Mouse (Mus musculus) hindbrain, postnatal 0 days (tissue): ENCODE measurements around the gene Ybx3. TPM values are rescaled to one million over a fixed set of nuclear protein-coding genes. Genes with fewer than 3 reads are reported as not detected.
A peak's percentile ranks its signal among the peaks of the same experiment; 100 is the strongest.

Experiments
- ATAC-seq: fragments of 200-750 bp; cut with Nextera tagmentation; 2 replicates; pipeline ENCODE4 v1.8.0; 2017; ENCODE audit warnings: mild to moderate bottlenecking, moderate TSS enrichment, moderate library complexity
- DNase-seq: peaks from one replicate; pipeline ENCODE4 v3.0.0-alpha.2; 2015; ENCODE audit warnings: low spot score
- H3K27ac ChIP-seq: fragments of 300-500 bp; sonication (generic); 2 replicates; pipeline ENCODE4 v1.5.1; 2014; ENCODE audit warnings: mild to moderate bottlenecking
- H3K27me3 ChIP-seq: fragments of 300-500 bp; sonication (generic); 2 replicates; pipeline ENCODE4 v1.6.1; 2014; ENCODE audit warnings: low read length, mixed read lengths; ENCODE audit not compliant: insufficient read depth
- H3K36me3 ChIP-seq: fragments of 300-500 bp; sonication (generic); 2 replicates; pipeline ENCODE4 v1.6.1; 2014; ENCODE audit warnings: low read length, mixed read lengths; ENCODE audit not compliant: insufficient read depth
- H3K4me1 ChIP-seq: fragments of 300-500 bp; sonication (generic); 2 replicates; pipeline ENCODE4 v1.6.1; 2014; ENCODE audit warnings: antibody characterized with exemption, low read length, mixed read lengths; ENCODE audit not compliant: insufficient read depth
- H3K4me2 ChIP-seq: fragments of 300-500 bp; sonication (generic); 2 replicates; pipeline ENCODE4 v1.6.1; 2014; ENCODE audit warnings: low read depth, mild to moderate bottlenecking, low read length, moderate library complexity, mixed read lengths
- H3K4me3 ChIP-seq: fragments of 300-500 bp; sonication (generic); 2 replicates; pipeline ENCODE4 v1.5.1; 2014; ENCODE audit warnings: low read length
- H3K9ac ChIP-seq: fragments of 300-500 bp; sonication (generic); replicated peaks from 2 replicates; pipeline ENCODE4 v1.6.1; 2014; ENCODE audit warnings: mild to moderate bottlenecking, low read length, moderate library complexity, mixed read lengths
- H3K9me3 ChIP-seq: fragments of 300-500 bp; sonication (generic); 2 replicates; pipeline ENCODE4 v1.6.1; 2016; ENCODE audit warnings: low read length, mixed read lengths
- CTCF ChIP-seq: IDR thresholded peaks from 2 replicates; pipeline ENCODE4 v1.5.1; 2016; ENCODE audit warnings: antibody characterized with exemption, control low read depth, low read depth
- WGBS: fragments of 180-500 bp; shearing (Covaris S2); extraction: QIAGEN DNeasy Blood & Tissue Kit; methylation state at CpG from one replicate; pipeline ENCODE4 v1.1.7; 2014; 5-methylcytosine and 5-hydroxymethylcytosine counted together
- polyA plus RNA-seq: library from polyadenylated mRNA; unstranded; fragments of >200 nt; fragmentation: Nextera tagmentation; extraction: Ambion mirVana; gene quantifications from 2 replicates; pipeline ENCODE4 v1.2.1, GENCODE M21; 2015
- total RNA-seq: library from RNA; depleted of rRNA; stranded (reverse); fragments of >200 nt; gene quantifications from 2 replicates; pipeline ENCODE4 v1.2.3, GENCODE M21; 2014; rRNA removed

The Ybx3 gene
- 86.0 and 103 TPM in 2 replicates for total RNA-seq
- 33.4 and 34.6 TPM in 2 replicates for polyA plus RNA-seq

GRCm38 (mm10) chr6:131388040-131389021 is at the start of gene Ybx3:
Gene Ybx3 (minus strand): TSS chr6:131388476.
- H3K27ac ChIP-seq = peak within 1 kb of the TSS; percentile 86
- TF ChIP-seq CTCF = no peak
- no peaks in the 10 kb centered on the region for H3K36me3 ChIP-seq
- DNase-seq (peak; percentile 92), ATAC-seq (peak; percentile 95)
- H3K4me1 ChIP-seq = peaks cover 10% of the 10 kb centered on the region
- H3K4me3 ChIP-seq = peak within 1 kb of the TSS; percentile 93
- WGBS = 1% methylated on average over 69 of the region's 107 CpGs
- no peaks in the 10 kb centered on the region for H3K9me3 ChIP-seq
- peak within 1 kb of the TSS; percentile 88 for H3K9ac ChIP-seq
- peak within 1 kb of the TSS; percentile 66 for H3K4me2 ChIP-seq
- H3K27me3 ChIP-seq = no peaks in the 10 kb centered on the region

- Histone ChIP-seq H3K9ac (no peak overlapping the region), H3K4me1 (no peaks in the 10 kb centered on the region), H3K4me3 (no peak overlapping the region), H3K9me3 (no peaks in the 10 kb centered on the region), H3K4me2 (no peak overlapping the region), H3K27me3 (no peaks in the 10 kb centered on the region), H3K36me3 (no peaks in the 10 kb centered on the region), H3K27ac (no peak overlapping the region)
- DNase-seq (no peak), ATAC-seq (no peak)
- no peak for TF ChIP-seq CTCF
Measured at GRCm38 (mm10) chr6:131436626-131437025, 48.4 kb upstream of the Ybx3 start.

GRCm38 (mm10) chr6:131434088-131434487 is 45.8 kb upstream of the Ybx3 start:
- no peak for TF ChIP-seq CTCF
- Histone ChIP-seq H3K27ac (no peak overlapping the region), H3K9me3 (no peaks in the 10 kb centered on the region), H3K4me1 (no peaks in the 10 kb centered on the region), H3K27me3 (no peaks in the 10 kb centered on the region), H3K36me3 (no peaks in the 10 kb centered on the region), H3K9ac (no peak overlapping the region; the same call in 1 of the 2 replicates), H3K4me2 (peak overlapping the region; percentile 75), H3K4me3 (peak overlapping the region; percentile 44)
- 47% methylated on average over 1 of the region's 1 CpGs for WGBS
- ATAC-seq = 0 out of 2 replicates have a peak, but pooled peaks have one; percentile 18
- no peak for DNase-seq

GRCm38 (mm10) chr6:131433153-131434048 is 45.1 kb upstream of the Ybx3 start:
- peak; percentile 44 for DNase-seq
- Histone ChIP-seq H3K27ac (no peak overlapping the region; the same call in 1 of the 2 replicates), H3K27me3 (no peaks in the 10 kb centered on the region), H3K9ac (peak overlapping the region; percentile 56), H3K4me2 (peak overlapping the region; percentile 75), H3K9me3 (no peaks in the 10 kb centered on the region), H3K4me3 (peak overlapping the region; percentile 44), H3K4me1 (no peaks in the 10 kb centered on the region), H3K36me3 (no peaks in the 10 kb centered on the region)
- no peak for TF ChIP-seq CTCF
- ATAC-seq = peak; percentile 83
- WGBS = 6% methylated on average over 39 of the region's 39 CpGs

GRCm38 (mm10) chr6:131421572-131421971 is 33.3 kb upstream of the Ybx3 start:
- peak; percentile 63 for TF ChIP-seq CTCF
- Histone ChIP-seq H3K27me3 (no peaks in the 10 kb centered on the region), H3K9ac (no peak overlapping the region), H3K4me2 (no peak overlapping the region), H3K9me3 (no peaks in the 10 kb centered on the region), H3K4me1 (no peaks in the 10 kb centered on the region), H3K36me3 (no peaks in the 10 kb centered on the region), H3K27ac (no peak overlapping the region), H3K4me3 (no peak overlapping the region)
- peak; percentile 3 for DNase-seq
- ATAC-seq = no peak
- WGBS = 72% methylated on average over 3 of the region's 3 CpGs

GRCm38 (mm10) chr6:131419614-131420013 is 31.3 kb upstream of the Ybx3 start:
- no peaks in the 10 kb centered on the region for H3K36me3 ChIP-seq
- ATAC-seq (no peak), DNase-seq (no peak)
- H3K27me3 ChIP-seq = no peaks in the 10 kb centered on the region
- 87% methylated on average over 3 of the region's 3 CpGs for WGBS
- no peak overlapping the region for H3K4me3 ChIP-seq
- H3K27ac ChIP-seq = no peak overlapping the region
- no peak overlapping the region for H3K9ac ChIP-seq
- H3K4me2 ChIP-seq = no peak overlapping the region
- H3K4me1 ChIP-seq = no peaks in the 10 kb centered on the region
- no peaks in the 10 kb centered on the region for H3K9me3 ChIP-seq
- TF ChIP-seq CTCF = no peak
